Mouse (Mus musculus) heart, postnatal 14 days (tissue): Measurements from ENCODE around the gene Sox2. TPM values are rescaled to one million over a fixed set of nuclear protein-coding genes. Genes with fewer than 3 reads are reported as not detected.

Experiments
- DNase-seq, 2 experiments: peaks; one replicate each; pipeline ENCODE4 v3.0.0; 2021 to 2022
- intact Hi-C: fragments of 180-260 bp; cut with DNase I; formaldehyde crosslinking; loops from one replicate; pipeline ENCODE4 v1.15.1; 2025
- microRNA-seq, 2 experiments: library from miRNA; unstranded; fragments of <30 nt; microRNA quantifications; one replicate each; pipeline ENCODE4 v1.2.0; 2021 to 2022
- total RNA-seq, 2 experiments: library from RNA; stranded (reverse); gene quantifications; 2 replicates each; pipeline ENCODE4 v1.2.3; 2021

Sox2 gene
- total RNA-seq, 2 experiments from 2014 or later: 0.22 TPM; not detected in 1

DNA sequence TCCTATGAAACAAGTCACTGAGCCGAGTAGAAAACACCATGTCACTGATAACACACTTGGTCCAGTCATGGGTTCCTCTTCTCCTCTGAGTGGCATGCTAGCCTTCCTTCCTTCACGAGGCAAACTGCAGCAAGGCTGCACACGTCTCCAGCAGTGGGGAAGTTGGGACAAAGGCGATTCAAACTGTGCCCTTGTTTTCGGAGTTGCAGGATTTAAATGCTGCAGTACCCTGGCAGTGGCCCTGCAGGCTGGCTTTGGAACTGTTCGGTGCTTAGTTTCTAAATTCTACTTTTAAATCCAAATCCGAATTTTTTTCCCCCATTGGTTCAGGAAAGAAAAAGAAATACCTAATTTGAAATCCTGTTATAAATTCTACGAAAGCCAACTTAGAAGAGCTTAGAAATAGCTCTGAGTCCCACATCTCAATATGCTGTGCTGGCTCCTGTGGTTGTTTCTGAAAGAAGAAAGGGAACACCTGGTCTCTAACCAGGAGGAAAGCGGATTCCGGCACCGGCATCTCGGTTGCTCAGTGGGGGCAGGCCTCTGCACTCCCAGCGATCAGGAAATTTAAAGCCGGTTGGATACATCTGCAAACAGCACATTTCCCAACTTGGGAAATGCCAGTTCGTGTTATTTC is 20.9 kb downstream of the Sox2 start:
- DNase-seq: no peak
- intact Hi-C loops: no loop called here

DNA sequence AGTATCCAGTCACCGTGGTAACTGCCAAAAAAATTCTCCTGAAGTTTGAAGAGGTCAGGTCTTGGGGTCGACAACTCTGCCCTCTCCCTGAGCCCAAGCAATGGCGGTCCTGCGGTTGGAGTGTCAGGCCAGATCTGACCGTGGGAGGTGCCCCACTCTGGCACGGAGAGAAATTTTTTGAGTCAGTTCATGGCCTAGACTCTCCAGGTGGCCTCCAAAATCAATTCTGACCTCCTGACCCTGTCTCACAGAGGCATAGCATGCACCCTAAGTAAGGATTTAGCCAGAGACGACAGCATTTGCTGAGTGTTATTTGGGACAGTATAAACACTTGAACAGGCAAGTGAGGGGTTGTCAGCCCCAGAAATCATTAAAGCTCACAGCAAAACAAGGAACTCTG is 28.6 kb downstream of the Sox2 start:
- intact Hi-C loops: no loop called here

DNA sequence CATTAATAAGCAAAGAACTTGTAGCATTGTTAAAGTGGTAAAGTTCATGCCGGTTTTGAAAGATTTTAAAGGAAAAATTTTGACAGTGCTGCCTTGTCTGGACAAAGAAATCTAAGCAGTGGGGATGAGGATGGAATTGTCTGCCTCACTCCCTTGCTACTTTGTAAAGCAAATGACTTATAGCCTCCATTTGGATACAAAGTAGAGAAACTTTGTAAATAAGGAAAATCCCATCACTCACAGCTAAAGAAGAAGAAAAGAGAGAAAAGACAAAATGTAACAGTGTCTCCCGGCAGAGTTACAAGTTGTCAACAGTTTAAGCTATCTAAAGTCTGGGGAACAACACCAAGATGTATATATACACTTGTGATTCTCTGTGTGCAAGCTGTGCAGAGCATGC is 29.2 kb downstream of the Sox2 start:
- intact Hi-C loops: no loop called here
- no peak for DNase-seq

More for the DNA sequence above, 28.6 kb downstream of the Sox2 start:
- no peak for DNase-seq

DNA sequence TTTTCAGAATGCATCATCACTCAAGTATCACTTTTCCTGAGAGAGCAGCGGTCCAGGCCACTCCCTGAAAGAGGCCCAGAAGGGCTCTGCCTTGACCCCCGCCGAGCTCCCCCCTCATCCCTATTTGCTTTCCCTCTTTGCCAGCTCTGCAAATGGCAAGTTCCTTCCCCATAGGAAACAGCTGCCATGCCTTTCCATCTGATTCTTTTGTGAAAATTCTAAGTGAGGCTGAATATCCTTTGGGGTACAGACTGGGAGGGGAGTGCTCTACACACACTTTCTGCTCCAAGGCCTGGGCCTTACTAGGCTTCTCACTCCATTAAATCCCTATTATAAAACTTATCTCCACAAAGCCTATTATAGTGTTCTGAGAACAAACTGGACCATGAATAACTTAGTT is 29.7 kb downstream of the Sox2 start:
- intact Hi-C loops: no loop called here
- no peak for DNase-seq

DNA sequence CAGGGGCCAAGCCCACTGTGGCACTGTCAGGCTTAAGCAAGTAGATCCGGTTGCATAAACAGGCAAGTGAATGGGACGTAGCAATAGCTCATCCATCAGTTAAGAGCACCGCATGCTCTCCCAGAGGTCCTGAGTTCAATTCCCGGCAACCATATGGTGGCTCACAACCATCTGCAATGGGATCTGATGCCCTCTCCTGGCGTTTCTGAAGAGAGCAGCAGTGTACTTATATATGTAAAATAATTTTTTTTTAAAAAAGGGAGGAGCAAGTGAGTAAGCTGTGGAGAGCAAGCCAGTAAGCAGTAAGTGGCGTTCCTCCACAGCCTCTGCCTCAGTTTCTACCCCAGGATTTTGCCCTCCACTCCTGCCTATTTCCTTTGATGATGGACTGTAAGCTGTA is 37.9 kb downstream of the Sox2 start:
- intact Hi-C loops: no loop called here
- DNase-seq: no peak

DNA sequence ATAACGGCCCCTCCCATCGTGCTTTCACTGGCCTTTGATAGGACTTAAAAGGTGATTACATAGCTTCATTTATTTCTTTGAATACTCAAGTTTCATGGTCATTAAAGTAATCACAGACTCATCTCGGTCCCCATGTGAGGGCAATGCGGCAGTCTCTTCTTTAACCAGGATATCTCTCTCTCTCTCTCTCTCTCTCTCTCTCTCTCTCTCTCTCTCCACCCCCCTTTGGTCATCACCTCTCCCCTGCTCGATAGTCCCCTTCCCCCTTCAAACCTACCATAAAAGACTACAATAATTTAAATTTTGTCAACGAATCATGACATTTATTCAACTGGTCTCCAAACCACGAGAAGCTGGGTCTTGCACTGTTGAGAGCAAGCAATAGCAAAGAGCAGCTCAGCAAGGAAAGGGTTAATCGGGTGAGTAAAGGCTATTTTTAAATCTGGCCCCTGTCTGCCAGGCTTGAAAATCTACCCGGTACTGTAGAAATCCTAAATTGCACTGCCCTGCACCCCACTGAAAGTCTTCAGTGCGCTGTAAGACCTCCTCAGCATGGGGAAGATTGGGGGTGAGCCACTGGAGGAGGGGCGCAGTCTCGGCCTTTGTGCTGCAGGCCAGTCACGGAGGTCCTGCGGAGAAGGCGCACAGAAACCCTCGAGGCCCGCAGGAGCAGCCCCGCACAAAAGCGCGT is 41.6 kb downstream of the Sox2 start:
- intact Hi-C loops: no loop called here
- peak in 1 of 2 experiments; percentile 16 for DNase-seq

DNA sequence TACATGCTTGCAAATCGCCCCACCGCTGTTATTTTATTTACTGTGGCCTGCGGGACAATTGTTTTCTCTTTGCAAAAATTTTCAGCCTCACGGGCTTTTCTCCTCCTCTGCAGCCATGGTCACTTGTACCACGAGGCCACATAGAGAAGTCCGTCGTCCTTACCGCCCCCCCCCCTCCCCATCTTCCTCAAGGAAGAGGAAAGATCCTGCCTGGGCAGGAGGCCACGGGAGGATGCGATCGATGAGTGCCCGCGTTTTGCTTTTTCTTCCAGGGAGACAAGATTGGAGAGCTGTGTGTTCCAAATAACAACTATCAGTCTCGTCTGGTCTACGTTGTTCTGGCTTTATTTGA is 42.2 kb downstream of the Sox2 start:
- intact Hi-C loops: no loop called here
- DNase-seq: no peak

Small RNA genes within 50 kb of the gene (microRNA-seq; reads per million reads assigned to microRNA genes)
- 0 reads per million in 2 experiments for gene Mir1897
